Mouse (Mus musculus) cerebellum, adult 11-12 months (tissue): ENCODE data around the gene Tmem132c.

Source experiments
- DNase-seq: peaks from one replicate; pipeline ENCODE4 v3.0.0; 2022

Tmem132c gene

GRCm38 (mm10) chr5:127429124-127429523 is 187.5 kb downstream of the Tmem132c start:
- no peak for DNase-seq

GRCm38 (mm10) chr5:127431561-127431960 is 190.0 kb downstream of the Tmem132c start:
- DNase-seq: no peak

- DNase-seq: peak; percentile 90
Observed at GRCm38 (mm10) chr5:127436836-127437235, 195.2 kb downstream of the Tmem132c start.

- no peak for DNase-seq
Observed at GRCm38 (mm10) chr5:127438639-127439038, 197.0 kb downstream of the Tmem132c start.

- no peak for DNase-seq
Observed at GRCm38 (mm10) chr5:127441963-127442362, 200.4 kb downstream of the Tmem132c start.

GRCm38 (mm10) chr5:127453580-127453979 is 212.0 kb downstream of the Tmem132c start:
- no peak for DNase-seq

GRCm38 (mm10) chr5:127454068-127454467 is 212.5 kb downstream of the Tmem132c start:
- DNase-seq: no peak

- no peak for DNase-seq
Observed at GRCm38 (mm10) chr5:127456076-127456475, 214.5 kb downstream of the Tmem132c start.

GRCm38 (mm10) chr5:127468151-127468550 is 226.5 kb downstream of the Tmem132c start:
- no peak for DNase-seq

GRCm38 (mm10) chr5:127470351-127470750 is 228.7 kb downstream of the Tmem132c start:
- DNase-seq: no peak

- no peak for DNase-seq
Observed at GRCm38 (mm10) chr5:127471902-127472301, 230.3 kb downstream of the Tmem132c start.

- peak; percentile 71 for DNase-seq
Observed at GRCm38 (mm10) chr5:127473706-127474105, 232.1 kb downstream of the Tmem132c start.

- DNase-seq: no peak
Observed at GRCm38 (mm10) chr5:127474856-127475255, 233.2 kb downstream of the Tmem132c start.

GRCm38 (mm10) chr5:127477790-127478189 is 236.2 kb downstream of the Tmem132c start:
- DNase-seq: no peak

GRCm38 (mm10) chr5:127478322-127478721 is 236.7 kb downstream of the Tmem132c start:
- no peak for DNase-seq

- no peak for DNase-seq
Observed at GRCm38 (mm10) chr5:127480931-127481330, 239.3 kb downstream of the Tmem132c start.

- peak; percentile 32 for DNase-seq
Observed at GRCm38 (mm10) chr5:127481416-127481815, 239.8 kb downstream of the Tmem132c start.

- no peak for DNase-seq
Observed at GRCm38 (mm10) chr5:127482342-127482741, 240.7 kb downstream of the Tmem132c start.

GRCm38 (mm10) chr5:127483955-127484659 is 242.5 kb downstream of the Tmem132c start:
- DNase-seq: no peak

GRCm38 (mm10) chr5:127484813-127485486 is 243.3 kb downstream of the Tmem132c start:
- DNase-seq: no peak

- DNase-seq: no peak
Observed at GRCm38 (mm10) chr5:127487190-127487589, 245.6 kb downstream of the Tmem132c start.

GRCm38 (mm10) chr5:127488666-127489065 is 247.1 kb downstream of the Tmem132c start:
- DNase-seq: no peak

- no peak for DNase-seq
Observed at GRCm38 (mm10) chr5:127491724-127492123, 250.1 kb downstream of the Tmem132c start.

GRCm38 (mm10) chr5:127496895-127497294 is 255.3 kb downstream of the Tmem132c start:
- no peak for DNase-seq
